Mouse (Mus musculus): ENCODE measurements around the gene Scgb2a2.
"Not testable (repeated sequence)": the region's sequence is repeated elsewhere in the genome, so short reads cannot be mapped to it uniquely, and the experiment has no call there.

Scgb2a2 gene

DNA sequence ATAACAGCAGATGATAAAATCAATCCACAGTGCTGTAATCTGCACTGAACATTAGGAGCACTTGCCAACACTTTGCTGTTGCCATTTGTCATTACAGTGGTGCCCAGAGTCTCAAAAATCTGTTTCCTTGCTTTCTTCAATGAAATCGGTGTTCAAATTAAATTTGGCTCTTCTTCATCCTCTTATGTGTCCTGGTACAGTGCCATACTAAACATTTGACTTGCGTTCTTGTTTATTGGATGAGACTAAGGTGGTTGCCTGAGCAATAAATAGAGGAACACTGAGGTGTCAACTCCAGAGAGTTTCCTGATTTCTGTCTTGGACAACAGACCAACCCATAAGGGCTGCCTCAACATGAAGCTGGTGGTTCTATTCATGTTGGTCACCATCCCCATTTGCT lies at the start of gene Scgb2a2:
TSS of gene Scgb2a2 (plus strand) at position 301 of the 400 bp plus-strand sequence.
- DNase-seq (ENCODE audit: low read depth, low spot score) = no peak

DNA sequence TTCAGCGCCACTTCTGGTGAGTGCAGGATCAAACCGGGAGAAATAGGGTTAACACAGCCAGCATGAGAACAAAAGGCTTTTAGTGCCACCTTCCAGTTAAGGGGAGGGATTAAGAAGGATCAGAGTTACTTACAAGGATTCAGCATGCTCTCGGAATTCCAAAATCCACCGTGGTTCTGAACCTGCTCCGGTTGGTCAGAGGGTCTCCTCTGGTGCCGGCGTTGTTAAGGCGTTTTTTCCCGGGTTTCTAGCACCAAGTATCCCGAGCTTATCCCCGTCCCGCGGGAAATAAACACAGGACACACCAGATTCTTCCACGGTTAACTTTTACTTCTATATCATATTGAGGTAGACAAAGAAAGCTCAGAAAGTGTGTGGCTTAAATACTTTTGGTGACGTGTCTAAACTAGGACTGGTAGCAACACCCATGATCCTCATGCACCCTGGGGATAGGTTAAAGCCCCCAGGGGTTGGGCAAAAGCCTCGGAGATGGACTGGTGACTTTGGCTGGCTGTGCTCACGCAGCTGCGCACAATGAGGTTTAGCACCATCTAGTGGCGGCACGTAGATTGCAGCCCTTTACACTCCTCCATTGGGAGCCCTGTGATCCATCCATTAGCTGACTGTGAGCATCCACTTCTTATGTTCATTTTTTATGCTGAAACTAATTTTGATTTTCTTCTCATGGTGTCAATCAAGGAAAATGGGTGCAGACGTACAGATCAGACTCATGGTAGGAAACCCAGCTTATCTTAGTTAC lies 10.6 kb upstream of the Scgb2a2 start:
- peak; percentile 2 for DNase-seq (ENCODE audit: low read depth, low spot score)

DNA sequence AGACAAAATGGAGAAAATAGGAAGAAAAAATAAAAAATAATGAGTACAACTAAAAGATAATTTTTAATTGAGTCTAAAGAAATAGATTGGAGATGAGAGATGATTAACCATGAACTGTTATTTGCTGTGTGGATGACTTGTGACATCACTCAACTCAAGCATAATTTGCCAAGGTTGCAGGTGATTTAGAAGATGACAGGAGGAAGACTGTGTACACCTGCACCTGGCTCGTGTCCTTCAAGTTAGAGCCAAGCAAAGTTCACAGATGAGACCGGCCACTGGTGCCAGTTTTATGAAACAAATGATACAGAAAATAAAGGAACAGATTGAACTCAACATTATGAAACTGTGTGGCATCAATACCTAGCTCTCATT lies 10.0 kb upstream of the Scgb2a2 start:
- DNase-seq (ENCODE audit: low read depth, low spot score) = no peak

DNA sequence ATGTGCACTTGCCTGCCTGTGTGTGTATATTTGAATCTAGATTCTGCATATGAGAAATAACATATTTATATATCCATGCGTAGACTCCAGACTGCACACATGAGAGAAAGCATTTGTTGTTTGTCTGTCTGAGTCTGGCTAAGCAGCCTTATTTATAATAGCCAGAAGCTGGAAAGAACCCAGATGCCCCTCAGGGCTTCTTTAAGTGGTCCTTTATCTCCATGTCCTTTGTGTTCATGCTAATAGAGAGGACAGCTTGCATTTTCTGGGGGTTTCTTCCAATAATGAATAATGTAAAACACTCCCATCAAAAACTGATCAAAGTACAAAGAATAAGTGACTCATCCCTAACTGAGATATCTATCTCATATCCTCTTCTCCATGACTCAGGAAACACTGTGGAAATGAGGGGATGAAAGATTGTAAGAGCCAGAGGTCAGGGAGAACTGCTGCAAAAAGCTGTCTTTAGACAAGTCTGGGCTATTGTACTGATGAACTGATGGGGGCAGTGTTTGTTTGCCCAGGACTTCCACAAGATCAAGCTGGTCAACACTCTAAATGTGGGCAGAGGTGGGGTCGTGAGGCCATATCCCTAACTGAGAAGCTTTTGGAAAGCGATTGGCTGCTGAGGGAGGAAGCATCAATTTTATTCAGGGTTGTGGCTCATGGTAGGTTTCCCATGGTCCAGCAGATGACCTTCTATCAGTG lies 2.2 kb downstream of the Scgb2a2 start:
- DNase-seq (ENCODE audit: low read depth, low spot score) = not testable (repeated sequence)

DNA sequence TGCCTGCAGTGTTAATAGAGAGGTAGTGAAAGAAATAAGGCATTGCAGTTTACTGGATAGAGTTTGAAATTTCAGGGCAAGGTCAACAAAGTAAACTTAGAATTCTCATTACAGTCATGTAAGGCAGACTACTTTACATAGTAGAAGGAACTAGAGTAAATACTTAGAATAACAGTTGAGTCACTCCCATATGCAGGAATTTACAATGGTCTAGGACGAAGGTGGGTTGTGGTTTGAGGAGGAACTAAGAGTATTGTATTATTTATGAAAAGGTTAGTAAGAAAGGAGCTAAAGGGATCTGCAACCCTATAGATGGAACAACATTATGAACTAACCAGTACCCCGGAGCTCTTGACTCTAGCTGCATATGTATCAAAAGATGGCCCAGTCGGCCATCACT lies 13.5 kb downstream of the Scgb2a2 start:
- DNase-seq (ENCODE audit: low read depth, low spot score) = not testable (repeated sequence)

DNA sequence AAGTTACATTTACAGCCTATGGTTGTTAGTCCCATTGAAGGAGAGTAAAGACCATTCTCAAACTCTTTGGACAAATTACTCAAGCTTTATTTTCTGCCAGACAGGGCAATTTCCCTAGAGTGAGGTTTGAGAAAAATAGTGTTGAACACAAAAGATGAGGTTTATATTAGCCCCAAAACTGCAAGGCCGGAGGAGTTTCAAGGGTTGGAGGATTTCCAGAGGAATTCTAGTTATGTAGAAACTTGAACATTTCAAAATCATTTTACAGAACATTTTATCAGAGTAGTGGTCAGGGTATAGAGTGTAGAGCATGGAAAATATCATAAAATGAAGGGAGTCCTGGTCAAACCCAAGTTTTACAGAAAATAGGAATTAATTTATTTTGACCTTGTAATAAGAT lies 17.5 kb downstream of the Scgb2a2 start:
- DNase-seq (ENCODE audit: low read depth, low spot score) = no peak

DNA sequence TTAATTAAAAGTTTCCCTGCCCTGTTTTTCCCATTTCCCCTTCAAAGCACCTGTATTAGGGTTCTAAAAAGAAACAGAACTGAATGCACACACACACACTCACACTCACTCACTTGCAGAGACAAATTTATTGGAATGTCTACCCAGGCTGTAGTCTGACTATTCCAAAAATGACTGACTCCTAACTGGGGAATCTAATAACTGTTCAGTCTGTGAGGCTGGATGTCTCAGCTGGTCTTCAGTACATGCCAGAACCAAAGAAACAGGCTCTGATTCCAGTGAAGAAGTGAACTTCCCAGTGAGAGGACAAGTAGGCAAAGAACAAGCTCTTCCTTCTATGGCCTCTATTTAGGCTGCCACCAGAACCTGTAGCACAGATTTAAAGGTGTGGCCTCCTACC lies 18.1 kb downstream of the Scgb2a2 start:
- DNase-seq (ENCODE audit: low read depth, low spot score) = no peak

DNA sequence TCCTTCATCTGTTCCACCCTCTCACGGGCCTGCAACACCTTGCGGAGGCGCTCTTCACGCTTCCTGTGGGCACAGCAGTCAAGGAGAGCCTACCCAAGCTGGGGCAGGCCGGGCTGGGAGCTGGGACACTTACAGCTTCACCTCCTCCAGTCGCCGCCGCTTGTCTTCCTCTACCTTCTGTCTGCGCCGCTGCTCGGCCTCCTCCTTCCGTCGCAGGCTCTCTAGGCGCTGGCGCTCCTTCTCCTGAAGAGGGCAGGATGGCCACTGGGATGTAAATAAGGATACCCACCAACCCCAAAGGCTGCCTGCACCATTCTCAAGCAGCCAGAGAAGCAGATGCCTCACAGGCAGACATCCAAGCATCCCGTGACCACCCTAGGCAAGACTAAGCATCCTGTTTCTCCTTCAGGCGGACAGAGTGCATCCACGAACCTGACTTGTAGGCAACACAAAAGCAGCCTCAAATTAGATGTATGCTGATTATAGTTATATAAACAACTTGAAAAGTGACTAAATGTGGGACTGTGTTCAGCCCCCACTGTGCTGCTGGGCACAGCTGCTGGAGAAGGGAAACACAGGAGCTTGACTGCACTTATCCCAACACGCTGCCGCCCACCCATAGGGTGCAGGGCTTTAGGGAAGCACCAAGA lies 30.9 kb downstream of the Scgb2a2 start:
- no peak for DNase-seq (ENCODE audit: low read depth, low spot score)

DNA sequence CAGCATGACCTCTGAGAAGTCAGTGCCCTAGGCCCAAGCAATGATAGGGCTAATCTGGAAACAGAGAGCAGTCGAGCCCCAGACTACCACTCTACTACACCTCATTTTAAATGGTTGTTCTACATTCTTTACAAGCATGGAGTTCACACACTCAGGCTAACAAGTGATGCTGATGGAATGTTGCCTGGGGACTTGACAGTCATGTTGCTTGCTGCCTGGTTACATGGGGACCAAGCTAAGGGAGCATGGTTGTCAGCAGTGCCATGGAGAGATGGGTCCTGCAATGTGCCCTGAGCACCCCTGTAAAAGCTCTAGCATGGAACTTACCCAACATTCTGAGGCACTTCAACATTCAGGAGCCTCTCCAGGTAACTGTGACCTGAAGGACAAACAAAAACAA lies 39.0 kb downstream of the Scgb2a2 start:
- DNase-seq (ENCODE audit: low read depth, low spot score) = no peak

DNA sequence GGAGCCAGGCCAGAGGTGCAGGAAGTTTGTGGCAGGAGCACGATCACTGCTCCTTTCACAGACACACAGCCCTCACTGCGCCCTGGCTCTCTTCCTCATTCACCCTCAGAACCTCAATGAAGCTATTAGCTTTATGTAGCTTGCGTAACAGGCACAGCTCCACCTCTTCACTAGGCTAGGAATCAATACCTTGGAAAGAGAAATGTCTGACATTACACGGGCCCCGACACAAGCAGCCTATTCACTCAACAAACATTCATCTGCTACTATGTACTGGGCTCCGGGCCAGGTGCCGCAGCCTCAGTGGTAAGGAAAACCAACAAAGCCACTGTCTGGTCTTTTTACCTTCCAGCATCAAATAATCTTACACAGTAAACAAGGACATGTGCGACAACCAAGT lies 39.4 kb downstream of the Scgb2a2 start:
- no peak for DNase-seq (ENCODE audit: low read depth, low spot score)

DNA sequence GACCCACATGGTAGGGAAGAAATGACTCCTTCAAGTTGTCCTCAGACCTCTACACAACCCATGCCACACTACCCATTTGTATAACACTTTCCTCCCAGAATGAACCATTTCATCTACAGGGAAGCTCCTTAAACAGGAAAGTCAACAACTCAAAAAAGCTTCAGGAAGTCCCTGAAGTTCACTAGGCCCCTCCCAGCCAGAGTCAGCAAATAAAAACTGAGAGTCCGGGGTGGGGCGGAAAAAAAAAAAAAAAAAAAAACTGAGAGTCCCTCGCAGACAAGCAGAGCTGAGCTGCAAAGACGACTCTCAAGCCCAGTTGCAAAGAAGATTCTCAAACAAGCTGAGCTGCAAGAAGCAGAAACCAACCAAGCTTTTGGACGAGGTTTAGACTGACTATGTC lies 48.7 kb downstream of the Scgb2a2 start:
- DNase-seq (ENCODE audit: low read depth, low spot score) = peak; percentile 12

DNA sequence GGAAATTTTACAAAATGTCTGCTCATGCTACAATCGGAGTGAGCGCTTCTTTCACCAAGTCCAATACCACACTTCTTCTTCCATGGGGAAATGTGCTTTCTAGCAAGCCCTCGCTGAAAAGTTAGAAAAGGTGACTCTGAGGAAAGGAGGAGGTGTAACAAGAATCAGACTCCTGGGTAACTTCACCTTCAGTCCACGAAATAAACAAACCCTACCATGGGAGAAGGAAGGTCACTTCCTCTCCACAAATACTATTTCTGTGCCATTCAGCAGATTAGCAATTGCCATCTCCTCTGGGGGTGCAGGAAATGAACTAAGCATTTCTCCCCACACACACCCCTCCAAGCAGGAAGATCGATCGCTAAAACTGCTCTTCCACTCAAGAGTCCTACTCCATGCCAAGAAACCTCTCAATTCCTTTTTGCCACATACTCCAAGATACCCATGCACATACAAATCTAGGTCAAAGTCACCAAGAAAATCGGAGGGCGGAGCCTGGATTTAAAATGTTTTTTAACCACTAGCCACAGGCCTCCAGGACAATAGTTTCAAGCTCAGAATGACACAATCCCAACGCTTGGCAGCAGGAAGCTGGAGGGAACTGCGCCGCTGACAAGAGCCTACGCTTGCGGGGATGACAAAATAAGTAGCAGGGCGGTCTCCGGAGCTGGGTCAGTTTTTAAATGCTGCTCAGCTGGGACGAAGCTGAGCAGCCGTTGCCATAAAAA lies 51.1 kb downstream of the Scgb2a2 start:
- DNase-seq (ENCODE audit: low read depth, low spot score) = peak; percentile 45

DNA sequence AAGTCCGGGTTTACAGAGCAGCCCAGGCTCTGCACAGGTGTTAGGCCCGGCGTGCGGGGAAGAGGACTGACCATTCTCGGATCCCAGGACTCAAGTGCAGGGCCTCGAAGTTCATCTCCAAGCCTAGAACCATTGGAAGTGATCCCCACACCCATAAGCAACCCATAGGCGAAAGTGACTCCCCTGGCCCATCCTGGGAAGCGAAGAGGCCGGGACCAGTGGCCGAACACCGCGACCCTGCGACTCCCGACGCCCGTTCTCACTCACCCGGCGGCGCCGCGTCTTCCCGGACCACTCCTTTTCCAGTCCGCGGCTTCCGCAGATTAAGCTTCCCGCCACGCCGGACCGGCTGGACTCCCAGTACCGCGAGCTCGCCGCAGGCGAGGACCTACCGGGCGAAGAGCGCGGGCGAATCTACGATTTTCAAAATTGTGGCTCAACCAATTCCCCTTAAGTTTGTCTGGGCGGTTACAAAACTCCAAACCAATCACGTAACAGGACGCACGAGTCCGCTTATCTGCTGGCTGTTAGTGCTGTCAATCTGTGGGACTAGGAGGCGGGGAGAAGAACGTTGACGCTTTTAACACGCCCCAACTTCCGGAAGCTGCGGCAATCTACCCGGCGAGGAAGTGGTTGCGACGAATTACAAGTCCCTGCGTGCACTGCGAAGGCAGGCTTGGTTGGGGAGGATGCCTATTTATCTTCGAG lies 51.9 kb downstream of the Scgb2a2 start, which contains the start of gene Incenp:
TSS of gene Incenp (minus strand) at position 480 of the 708 bp plus-strand sequence.
- DNase-seq (ENCODE audit: low read depth, low spot score) = peak; percentile 99

DNA sequence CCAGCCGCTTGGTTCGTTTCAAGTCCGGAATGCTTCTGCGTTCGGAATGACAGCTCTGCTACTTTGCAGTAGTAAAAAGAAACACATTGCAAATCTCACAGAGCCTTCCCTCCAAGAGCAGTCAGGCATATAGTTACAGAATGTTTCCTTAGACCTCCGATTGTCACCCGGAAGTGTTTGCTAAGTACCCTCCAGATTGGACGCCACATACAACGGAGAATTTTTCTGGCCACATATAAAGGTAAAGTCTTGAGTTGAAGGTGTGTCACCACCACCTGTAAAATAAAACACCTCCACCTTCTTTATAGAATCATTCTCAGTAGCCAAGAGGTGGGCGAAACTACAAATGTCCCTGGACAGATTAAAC lies 52.4 kb downstream of the Scgb2a2 start:
- no peak for DNase-seq (ENCODE audit: low read depth, low spot score)

DNA sequence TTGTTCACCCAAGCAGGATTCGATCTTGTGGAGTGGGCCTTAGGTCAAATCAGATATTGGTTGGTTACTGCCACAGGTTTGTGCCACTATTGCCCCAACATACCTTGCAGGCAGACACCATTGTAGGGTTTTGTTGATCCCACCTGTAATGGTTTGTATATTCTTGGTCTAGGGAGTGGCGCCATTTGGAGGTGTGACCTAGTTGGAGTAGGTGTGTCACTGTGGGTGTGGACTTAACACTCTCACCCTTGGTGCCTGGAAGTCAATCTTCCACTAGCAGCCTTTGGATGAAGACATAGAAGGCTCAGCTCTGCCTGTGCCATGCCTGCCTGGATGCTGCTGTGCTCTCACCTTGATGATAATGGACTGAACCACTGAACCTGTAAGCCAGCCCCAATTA lies 53.3 kb downstream of the Scgb2a2 start:
- not testable (repeated sequence) for DNase-seq (ENCODE audit: low read depth, low spot score)
